Mouse (Mus musculus) common myeloid progenitor, adult 5-6 weeks (primary cell): ENCODE measurements around the gene Kdm1a. TPM values are rescaled to one million over a fixed set of nuclear protein-coding genes. Genes with fewer than 3 reads are reported as not detected.
A peak's percentile ranks its signal among the peaks of the same experiment; 100 is the strongest.

Experiments
- ATAC-seq: replicated peaks from 2 replicates; pipeline ENCODE4 v1.8.0; 2016; ENCODE audit warnings: low read depth, mild to moderate bottlenecking, moderate TSS enrichment, inconsistent platforms; ENCODE audit not compliant: poor library complexity, severe bottlenecking
- total RNA-seq: library from RNA; stranded (forward); fragments of 200-1000, 187-1606 nt; gene quantifications from 2 replicates; pipeline ENCODE4 v1.2.3, GENCODE M21; 2017

Kdm1a gene
- total RNA-seq, 1 experiment from 2014 or later, result 106 TPM

DNA sequence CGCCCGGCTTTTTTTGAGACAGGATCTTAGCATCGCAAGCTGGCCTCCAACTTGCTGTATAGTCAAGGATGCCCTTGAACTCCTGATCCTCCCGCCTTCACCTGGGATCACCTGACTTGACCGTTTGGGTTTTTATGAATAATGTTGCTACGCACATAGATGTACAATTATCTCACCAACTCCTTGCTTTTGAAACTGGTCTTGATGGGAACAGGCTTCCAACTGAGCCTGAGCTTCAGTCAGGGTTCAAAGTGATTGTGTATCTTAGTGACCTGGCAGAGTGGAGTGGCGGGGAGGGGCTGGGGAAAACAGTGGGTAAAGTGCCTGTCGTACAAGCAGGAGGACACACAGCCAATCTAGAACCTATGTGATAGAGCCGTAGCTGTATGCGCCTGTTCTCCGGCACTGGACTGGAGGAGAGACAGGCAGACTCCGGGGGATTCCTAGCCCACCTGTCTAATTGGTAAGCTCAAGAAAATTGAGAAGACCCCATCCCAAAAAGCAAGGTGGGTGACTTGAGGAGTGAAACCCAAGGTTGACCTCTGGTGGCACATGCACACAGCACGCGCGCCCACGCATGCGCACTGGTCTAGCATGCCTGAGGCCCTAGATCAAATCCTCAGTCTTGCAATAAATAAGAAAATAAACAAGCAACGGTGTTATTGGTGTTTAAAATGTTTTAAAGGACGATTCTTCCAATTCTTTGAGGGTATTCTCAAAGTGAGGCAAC is 3.4 kb upstream of the Kdm1a start:
- ATAC-seq, result no peak

DNA sequence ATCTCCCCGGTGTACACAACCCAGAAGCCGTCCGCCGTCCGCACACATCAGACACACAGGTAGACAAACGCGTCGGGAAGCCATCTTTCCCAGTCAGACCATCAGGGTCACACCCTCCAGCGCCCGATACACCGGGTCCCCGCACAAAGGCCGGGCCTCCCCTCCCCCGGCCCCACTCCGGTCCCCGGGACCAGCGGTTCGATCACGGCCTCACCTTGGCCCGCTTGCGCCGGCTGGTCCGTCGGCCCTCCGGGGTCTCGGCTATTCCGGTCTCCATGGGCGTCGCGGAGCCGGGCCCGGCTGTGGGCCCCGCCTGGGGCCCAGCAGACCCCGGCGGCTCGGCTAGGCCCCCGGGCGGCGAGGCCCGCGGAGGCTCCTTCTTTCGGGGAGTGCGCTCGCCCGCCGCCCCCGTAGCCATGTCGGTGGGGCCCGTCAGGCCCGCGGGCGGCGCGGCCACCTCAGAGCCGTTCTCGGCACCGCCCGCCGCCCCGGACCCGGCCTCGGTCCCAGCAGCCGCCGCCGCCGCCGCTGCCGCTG is 437 bp downstream of the Kdm1a start:
- no peak for ATAC-seq

DNA sequence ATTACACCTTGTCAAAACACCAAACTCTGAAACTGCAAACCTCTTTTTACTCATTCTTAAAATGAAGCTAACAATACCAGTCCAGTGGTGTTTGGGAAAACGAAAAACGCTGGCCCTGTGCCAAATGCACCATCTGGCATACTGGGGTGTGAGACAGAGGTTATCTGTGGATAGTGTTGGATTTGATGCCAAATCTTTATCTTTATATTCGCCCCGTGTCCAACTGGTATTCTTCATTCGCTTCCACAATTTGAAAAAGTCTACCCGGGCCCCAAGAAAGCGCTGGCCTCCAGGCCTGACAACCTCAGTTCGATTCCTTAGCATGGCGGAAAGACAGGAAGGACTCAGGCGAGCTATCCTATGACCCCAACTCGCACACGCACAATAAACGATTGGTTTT is 1.0 kb downstream of the Kdm1a start:
- ATAC-seq, result no peak

DNA sequence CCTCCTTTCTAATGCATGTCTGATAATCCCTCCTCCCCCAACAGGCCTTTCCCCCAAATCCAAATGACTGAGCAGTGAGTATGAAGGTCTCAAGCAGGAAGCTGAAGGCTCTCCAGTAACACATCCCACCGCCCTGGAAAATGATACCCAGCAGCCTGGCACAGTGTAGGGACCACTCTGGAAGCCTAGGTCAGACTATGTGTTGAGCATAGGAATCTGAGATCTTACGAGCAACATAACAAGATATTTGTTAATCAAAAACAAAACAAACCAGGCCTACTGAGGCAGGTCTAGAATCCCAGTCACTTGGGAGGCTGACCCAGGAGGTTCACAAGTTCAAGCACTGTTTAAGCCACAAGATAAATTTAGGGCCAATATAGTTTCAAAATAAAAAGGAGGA is 2.0 kb downstream of the Kdm1a start:
- no peak for ATAC-seq

DNA sequence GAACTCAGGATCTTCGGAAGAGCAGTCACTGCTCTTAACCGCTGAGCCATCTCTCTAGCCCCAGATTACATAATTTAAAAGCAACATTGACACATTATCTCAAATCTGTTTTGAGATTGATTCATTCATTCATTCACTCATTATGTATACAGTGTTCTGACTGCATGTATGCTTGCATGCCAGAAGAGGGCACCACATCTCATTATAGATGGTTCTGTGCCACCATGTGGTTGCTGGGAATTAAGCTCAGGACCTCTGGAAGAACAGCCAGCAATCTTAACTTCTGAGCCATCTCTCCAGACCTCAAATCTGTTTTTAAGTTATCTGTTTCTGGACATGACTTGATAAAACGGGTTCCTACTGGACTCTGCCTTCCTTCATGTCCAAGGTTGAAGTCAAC is 2.7 kb downstream of the Kdm1a start:
- no peak for ATAC-seq

DNA sequence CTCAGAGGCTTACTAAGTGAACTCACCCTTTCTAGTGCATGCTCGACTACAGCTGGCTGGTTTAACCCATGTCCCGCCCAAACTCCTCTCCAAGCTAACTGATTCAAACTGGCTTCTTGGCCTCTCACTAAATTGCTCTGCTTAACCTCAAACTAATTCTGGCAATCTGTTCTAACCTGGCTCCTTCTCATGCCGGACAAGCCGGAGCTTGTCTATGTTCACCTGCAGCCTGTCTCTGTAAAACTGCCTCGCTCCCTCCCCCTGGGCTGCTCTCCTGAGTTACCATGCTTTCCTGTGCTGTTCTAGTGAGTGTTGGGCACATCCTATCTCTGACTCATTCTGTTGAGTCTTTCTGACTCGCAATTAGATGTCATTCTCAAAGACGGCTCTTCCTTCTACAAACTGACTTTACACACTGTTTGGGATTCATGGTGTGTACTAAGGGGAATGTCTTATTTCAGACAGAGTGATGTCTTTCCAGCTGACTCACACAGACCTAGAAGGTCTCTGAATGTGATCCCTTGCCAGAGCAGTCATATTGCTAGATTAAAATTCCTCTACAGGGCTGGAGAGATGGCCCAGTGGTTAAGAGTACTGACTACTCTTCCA is 4.2 kb downstream of the Kdm1a start:
- no peak for ATAC-seq

DNA sequence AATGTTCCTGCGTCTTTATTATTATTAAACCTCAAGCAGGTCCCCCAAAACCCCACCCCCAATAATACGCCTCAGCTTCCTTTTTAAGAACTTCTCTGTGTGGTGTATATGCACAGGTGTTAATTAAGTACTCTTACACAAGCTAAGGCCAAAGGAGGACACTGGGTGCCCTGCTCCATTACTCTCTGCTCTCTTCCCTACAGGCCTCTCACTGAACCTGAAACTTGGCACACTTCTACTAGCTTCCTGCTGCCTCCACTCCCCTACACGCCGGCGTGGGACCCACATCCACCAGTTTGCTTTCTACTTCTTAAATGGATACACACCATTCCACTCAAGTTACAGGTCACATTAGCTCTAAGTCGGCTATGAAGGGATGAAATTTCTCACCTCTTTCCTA is 7.3 kb downstream of the Kdm1a start:
- no peak for ATAC-seq

DNA sequence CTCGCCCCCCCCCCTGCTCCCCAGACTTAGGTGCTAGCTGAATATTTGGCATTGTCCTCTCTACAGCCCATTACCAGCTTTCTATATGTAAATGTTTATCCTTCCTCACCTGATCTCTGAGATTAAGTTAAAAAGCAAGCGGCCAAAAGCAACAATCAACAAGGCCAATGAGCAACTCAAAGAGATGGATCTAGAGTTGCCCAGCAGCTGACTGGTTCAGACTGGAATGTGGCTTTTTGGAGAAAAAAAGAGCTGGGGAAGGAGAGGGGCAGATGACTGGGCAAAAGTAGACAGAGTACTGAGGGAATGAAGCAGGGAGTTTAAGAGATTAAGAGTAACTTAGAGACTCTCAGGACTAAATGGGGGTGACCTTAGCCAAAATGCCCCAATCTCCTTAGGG is 8.5 kb downstream of the Kdm1a start:
- ATAC-seq, result no peak

DNA sequence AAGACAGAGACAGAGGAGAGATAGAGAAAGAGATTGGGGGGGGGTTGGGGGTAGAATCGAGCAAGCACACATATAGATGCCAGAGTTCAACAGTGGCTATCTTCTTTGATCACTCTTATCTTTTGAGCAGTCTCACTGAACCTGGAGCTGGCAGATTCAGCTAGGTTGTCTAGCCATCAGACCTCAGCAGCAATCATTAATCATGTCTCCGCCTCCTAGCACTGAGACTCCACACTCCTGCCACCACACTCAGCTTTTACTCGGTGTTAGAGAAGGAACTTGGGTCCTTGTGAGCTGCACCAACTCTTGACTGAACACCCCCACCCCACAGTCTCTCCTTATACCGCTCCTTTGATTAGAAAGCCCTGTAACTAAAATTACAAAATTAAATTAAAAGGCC is 10.4 kb downstream of the Kdm1a start:
- no peak for ATAC-seq

DNA sequence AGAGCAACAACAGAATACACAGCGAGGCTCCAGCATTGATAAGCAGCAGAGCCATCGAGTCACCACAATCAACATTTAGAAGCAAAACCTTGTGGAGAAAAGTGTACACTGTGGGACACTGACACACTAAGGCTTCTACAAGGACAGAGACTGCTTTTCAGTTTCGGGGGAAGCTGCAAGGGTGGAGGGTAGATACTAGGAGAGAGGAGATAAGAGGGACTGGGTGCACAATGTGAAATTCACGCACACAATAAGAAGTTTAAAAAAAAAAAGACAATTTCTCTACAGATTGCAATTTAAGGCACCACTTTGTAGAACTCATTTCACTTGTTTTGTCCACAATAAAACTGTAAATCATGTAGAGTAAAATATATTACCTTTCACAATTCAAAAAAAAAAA is 14.5 kb downstream of the Kdm1a start:
- ATAC-seq, result 0 out of 2 replicates have a peak, but pooled peaks have one; percentile 32

DNA sequence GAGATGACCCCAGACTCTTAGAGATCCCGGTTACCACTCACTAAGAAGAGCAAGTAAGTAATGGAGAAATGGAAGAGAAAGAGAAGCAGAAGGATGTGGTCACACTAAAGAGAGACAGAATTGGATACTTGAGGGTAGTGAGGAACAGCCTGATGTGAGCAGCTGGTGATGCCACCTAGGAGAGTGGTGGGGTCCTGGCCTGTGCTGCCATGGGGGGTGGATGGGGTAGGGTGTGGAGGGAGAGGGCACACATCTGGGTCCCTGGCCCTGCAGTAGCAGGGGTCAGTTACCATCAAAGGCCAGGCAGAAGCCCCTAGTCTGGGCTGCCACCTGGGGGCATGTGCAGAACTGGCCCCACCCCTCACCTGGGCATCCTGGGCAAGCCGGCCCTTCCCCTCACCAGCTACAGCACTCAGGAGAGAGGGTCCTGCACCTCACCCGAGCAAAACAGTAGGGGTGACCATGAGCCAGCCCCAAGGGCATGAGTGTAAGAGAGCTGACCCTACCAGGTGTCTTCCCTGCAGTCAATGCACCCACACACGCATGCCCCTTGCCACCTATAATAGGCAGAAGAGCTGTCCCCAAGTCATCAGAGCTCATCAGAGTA is 15.2 kb downstream of the Kdm1a start:
- ATAC-seq, result no peak

DNA sequence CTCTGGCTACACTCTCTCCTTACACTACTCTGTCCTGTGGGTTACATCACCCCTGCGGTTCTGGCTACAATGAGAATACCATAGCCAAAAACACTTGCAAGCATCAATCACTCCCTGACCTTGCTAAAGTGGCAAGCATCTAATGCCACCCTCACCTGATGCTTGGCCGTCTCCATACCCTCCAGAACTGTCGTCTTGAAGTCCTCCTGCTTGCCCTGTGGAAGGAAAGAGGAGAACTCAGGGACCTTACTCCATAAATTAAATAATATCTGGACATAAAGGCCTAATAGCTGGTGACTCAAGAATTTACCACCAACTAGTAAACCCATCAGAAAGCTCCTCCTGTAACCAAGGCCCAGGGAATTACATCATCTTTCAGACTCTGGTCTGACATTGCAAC is 20.6 kb downstream of the Kdm1a start:
- ATAC-seq, result no peak

DNA sequence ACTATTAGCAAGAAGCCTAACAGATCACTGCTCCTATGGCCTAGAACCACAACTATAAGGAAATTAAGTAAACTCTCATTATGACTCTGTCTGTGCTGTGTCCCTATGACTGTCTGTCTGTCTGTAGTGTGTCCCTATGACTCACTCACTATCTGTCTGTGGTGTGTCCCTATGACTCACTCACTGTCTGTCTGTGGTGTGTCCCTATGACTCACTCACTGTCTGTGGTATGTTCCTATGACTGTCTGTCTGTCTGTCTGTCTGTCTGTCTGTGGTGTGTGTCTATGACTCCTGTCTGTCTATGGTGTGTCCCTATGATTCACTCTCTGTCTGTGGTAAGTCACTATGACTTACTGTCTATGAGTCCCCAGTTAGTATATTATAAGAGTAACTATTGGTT is 32.5 kb downstream of the Kdm1a start:
- ATAC-seq, result 0 out of 2 replicates have a peak, but pooled peaks have one; percentile 45

DNA sequence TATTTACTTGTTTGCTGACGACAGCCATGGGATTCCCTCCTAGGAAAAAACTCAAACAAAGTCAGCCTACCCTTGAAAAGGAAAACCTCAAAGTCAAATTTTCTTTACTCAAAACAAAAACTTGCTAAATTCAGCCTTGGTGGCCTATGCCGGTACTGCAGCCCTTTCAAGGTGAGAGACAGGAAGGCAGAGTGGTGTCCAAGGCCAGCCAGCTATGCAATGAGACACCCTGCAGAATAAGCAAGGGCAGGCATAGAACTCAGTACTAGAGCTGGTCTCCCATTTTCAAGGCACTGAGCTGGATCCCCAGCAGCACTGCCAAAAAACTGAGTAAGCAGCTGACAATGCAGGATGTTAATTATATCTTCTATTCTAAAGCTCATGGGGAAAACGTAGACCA is 33.9 kb downstream of the Kdm1a start:
- ATAC-seq, result 0 out of 2 replicates have a peak, but pooled peaks have one; percentile 47

DNA sequence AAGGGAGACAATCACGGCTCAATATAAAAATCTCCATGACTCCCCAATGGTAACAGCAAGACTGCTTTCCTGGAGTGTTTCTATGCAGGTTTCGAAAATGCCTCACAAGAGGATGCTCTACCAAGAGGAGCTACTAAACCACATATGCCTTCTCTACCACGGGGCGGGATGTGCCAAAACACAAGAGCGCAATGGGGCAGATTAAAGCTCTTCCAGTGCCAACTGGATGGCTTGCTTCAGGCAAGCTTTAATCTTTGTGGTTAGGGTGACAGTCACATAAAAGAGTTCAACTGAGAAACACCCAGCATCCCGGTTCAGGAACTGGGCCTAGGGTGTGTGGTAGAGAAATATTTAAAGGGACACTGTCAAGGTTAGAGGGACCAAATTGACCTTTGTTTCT is 39.8 kb downstream of the Kdm1a start:
- no peak for ATAC-seq

DNA sequence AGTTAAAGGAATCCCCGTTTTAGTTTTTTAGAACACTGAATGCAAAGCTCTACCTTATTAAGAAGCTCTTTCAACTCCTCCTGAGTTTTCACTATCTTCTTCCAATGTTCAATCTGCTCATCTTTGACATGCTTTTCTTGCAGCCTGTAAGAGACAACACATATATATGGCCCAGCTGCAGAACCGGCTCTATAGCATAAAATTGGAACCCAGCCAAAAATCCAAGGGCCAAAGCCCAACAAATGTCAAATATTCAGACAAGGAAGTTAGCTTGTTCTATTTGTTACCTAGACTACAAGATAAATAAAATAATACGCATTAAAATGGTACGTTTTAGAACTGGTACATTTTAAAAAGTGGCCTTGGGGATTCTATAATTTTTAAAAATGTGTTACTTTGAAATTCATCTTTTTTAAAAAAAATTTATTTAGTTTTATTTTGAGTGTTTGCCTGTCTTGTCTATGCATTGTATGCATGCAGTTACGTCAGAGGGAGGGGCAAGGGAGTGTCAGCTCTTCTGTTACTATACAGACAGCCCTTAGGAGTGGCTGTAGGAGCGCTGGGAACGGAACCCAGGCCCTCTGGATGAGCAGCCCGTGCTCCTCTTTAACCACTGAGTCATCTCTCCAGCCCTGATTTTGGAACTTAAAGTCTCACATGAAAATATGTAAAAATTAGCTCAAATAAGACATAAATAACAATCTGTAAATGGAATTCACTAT is 42.1 kb downstream of the Kdm1a start:
- ATAC-seq, result no peak

DNA sequence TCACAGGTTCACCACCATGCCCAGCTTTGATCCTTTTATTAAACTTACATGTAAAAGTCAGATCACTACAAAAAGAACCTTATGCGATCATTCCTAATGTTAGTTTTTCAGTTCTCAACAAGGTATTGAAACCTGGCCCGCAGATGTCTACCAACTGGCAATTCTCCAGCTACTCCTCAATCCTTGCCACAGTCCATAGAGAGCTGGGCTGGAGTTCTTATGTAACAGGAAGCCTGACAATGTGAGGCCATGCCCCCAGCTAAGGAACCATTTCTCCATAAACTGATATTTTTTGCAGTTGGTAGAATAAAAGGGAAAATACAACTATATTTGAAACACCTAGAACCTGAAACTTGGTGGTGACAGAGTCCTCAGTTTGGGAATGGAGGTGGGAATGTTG is 42.8 kb downstream of the Kdm1a start:
- ATAC-seq, result no peak

DNA sequence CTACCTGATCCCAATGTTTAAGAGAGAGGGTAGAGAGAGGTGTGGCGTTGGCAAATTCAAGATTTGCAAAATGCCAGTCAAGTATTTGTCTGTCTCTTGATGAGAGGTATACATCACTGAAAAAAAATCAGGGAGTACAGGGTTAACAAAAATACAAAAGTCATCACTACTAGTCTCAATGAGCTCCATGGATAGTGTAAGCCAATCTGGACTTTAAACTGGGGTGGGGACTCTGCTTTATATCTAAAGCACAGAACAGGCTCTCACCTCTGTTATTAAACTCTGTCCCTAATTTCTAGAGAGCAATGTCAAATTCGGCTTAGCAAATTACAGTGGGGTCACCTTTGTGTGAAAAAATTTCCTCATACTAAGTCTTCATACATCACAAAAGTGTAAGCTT is 44.9 kb downstream of the Kdm1a start:
- ATAC-seq, result no peak

DNA sequence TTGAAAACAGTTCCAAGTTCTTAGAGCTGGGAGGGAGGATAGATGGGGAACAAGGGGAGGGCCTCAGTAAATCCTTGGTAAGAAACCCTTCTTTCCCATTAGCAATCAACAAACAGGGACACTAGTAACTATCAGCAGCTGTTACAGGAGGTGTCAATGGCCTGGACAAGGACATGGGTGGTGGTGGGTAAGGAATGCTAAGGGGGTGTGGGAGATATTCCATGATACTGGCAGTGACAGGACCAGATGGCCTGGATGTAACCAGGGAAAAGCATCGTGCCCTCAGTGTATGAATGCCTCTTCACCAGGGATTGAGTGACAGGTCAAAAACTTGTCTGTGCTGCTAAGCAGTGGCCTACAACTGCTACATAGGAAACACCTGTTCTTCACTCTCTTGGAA is 49.4 kb downstream of the Kdm1a start:
- no peak for ATAC-seq

DNA sequence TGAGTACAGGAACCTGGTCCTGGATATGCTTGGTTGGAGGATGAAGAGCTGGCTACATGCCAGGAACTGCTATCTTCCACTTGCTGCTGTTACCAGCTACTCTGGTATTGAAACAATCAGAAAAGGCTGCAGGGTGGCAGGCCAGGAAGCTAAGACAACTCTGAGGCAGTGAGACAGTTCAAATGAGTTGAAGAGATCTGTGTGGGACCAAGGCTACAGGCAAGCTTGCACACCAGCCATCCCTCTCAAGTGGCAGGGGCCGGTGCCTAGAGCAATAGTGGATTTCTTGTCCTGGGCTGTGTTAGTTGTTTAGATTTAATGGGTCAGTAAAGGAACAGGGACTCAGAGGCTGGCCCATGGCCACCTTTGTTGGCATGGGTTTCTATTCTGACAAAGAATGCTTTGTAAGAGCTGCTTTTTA is 54.1 kb downstream of the Kdm1a start:
- ATAC-seq, result no peak

DNA sequence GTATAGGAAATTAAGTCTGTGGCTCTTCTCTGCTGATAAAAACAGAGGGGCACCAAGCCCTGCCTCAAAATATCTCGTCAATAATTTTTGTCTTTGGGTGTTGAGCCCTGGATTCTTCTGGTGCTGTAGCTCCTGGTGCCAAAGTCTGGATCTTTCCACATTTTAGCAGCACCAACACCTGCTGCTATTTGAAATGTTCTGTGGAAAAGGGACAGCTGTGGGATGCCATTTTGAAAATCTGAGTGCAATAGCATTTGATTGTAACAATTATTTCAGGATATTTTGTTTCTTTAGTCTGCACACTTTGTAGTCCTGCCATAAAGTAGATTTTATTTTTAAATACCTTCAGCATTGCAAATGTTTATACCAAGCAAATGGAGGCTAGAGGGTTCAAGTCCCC is 54.8 kb downstream of the Kdm1a start:
- no peak for ATAC-seq
